Mouse (Mus musculus): Measurements from ENCODE around the gene Tmeff1.

DNA sequence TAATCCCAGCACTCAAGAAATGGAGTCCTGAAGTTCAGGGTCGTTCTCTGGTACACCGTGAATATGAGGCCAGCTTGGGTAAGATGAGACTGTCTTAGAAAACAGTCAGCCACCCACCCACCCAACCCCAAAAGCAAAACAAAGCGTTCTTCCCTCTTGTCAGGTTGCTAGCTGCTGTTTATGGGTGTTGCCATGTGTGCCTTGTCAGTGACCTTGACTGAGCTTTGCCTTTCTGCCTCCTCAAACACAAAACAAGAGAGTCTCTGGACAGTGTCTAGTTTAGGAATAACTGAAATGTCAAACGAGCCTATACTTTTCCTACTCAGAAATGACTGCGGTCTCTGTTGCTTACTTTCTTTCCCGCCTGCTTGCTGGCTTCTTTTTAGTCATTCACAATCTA is 37.3 kb downstream of the Tmeff1 start:
- no peak for TF ChIP-seq CTCF (IDR thresholded peaks at IDR 0.05)
- no peak for TF ChIP-seq EP300 (IDR thresholded peaks at IDR 0.05; ENCODE audit: insufficient read depth, low read depth, low read length)

All from heart, adult 2 months (tissue).